10 mouse cellular contexts compared by ENCODE assay signal in genomic region chr2:94246180-94246611, GRCm38 (mm10).
DNase-seq lines count a peak whose midpoint lies in the region; ATAC-seq and TF ChIP-seq lines count a peak whose summit lies in the region.
"Had no signal": no experiment of that assay in that cellular context is flagged by ENCODE, and none has a peak within 500 bp of the region (broad histone marks: within the 10 kb centered on the region; RNA-seq: fewer than 3 reads in every experiment).

No protein-coding gene starts in this region.

- H3K27ac ChIP-seq in left cerebral cortex, adult 2 months: peak overlapping the region; percentile 85
- no peak overlapping the region for H3K27ac ChIP-seq in forebrain, embryonic 10.5 days
- peak overlapping the region; percentile 98 for H3K27ac ChIP-seq in hindbrain, embryonic 13.5 days
- peak overlapping the region; percentile 97 for H3K27ac ChIP-seq in neural tube, embryonic 14.5 days (ENCODE audit: low read depth, low read length)
- H3K27ac ChIP-seq: limb, embryonic 12.5 days had no signal

- peak overlapping the region; percentile 49 for H3K4me3 ChIP-seq in left cerebral cortex, adult 2 months
- H3K4me3 ChIP-seq in forebrain, embryonic 10.5 days: peak overlapping the region; percentile 51; the same call in 1 of the 2 replicates
- H3K4me3 ChIP-seq in hindbrain, embryonic 13.5 days: peak overlapping the region; percentile 49
- H3K4me3 ChIP-seq in neural tube, embryonic 14.5 days (ENCODE audit: low read depth, low read length): peak overlapping the region; percentile 42
- H3K4me3 ChIP-seq: erythroblast, embryonic 14.5 days had no signal

- H3K36me3 ChIP-seq in forebrain, embryonic 10.5 days (replicated peaks): 0 out of 2 replicates have a peak, but pooled peaks cover 5% of the 10 kb centered on the region
- no peaks in the 10 kb centered on the region for H3K36me3 ChIP-seq in hindbrain, embryonic 13.5 days
- H3K36me3 ChIP-seq in neural tube, embryonic 14.5 days (ENCODE audit: control insufficient read depth, insufficient read depth, low read length): no peaks in the 10 kb centered on the region
- H3K36me3 ChIP-seq: limb, embryonic 12.5 days had no signal

- intact Hi-C loops in left cerebral cortex, adult 2 months (cut with DNase I): loop anchor here (2.0 to 5.0 kb wide), 4 partner anchors 91 to 209 kb away; no protein-coding TSS in a partner anchor

- peak overlapping the region; percentile 67 for H3K4me2 ChIP-seq in hindbrain, embryonic 13.5 days
- H3K4me2 ChIP-seq in neural tube, embryonic 14.5 days (ENCODE audit: low read depth, low read length): peak overlapping the region; percentile 55

- H3K27me3 ChIP-seq in forebrain, embryonic 10.5 days (ENCODE audit: poor library complexity, severe bottlenecking): peaks cover 83% of the 10 kb centered on the region
- H3K27me3 ChIP-seq in hindbrain, embryonic 13.5 days: peaks cover 45% of the 10 kb centered on the region
- peaks cover 25% of the 10 kb centered on the region; the same call in 1 of the 2 replicates for H3K27me3 ChIP-seq in neural tube, embryonic 14.5 days (ENCODE audit: control insufficient read depth, insufficient read depth, low read length)

- no peaks in the 10 kb centered on the region for H3K9me3 ChIP-seq in forebrain, embryonic 10.5 days
- no peaks in the 10 kb centered on the region for H3K9me3 ChIP-seq in hindbrain, embryonic 13.5 days
- no peaks in the 10 kb centered on the region for H3K9me3 ChIP-seq in neural tube, embryonic 14.5 days (ENCODE audit: control insufficient read depth, low read length)
- H3K9me3 ChIP-seq: limb, embryonic 12.5 days had no signal

- DNase-seq in left cerebral cortex, adult 2 months (ENCODE audit: extremely low spot score in 1 of 2, low spot score in 2 of 2): no peak
- no peak for DNase-seq in left cerebral cortex, adult 9 months (ENCODE audit: low spot score in 2 of 2)
- DNase-seq in forebrain, embryonic 10.5 days (ENCODE audit: extremely low spot score, low spot score): no peak
- DNase-seq in kidney, adult 11 months: no peak
- DNase-seq in retina, embryonic 14.5 days (ENCODE audit: low spot score): no peak
- DNase-seq: thymus, postnatal 36 days had no signal

- peak overlapping the region; percentile 74 for H3K9ac ChIP-seq in hindbrain, embryonic 13.5 days
- peak overlapping the region; percentile 64; the same call in 1 of the 2 replicates for H3K9ac ChIP-seq in neural tube, embryonic 14.5 days (replicated peaks; ENCODE audit: low read depth, low read length)
- H3K9ac ChIP-seq: limb, embryonic 12.5 days had no signal

- WGBS in forebrain, embryonic 10.5 days: 37% methylated on average over 9 of the region's 9 CpGs
- WGBS in hindbrain, embryonic 13.5 days: 37% methylated on average over 9 of the region's 9 CpGs
- WGBS in neural tube, embryonic 14.5 days: 34% methylated on average over 9 of the region's 9 CpGs

- peaks cover 59% of the 10 kb centered on the region for H3K4me1 ChIP-seq in forebrain, embryonic 10.5 days
- H3K4me1 ChIP-seq in hindbrain, embryonic 13.5 days (replicated peaks): peaks cover 65% of the 10 kb centered on the region
- peaks cover 20% of the 10 kb centered on the region for H3K4me1 ChIP-seq in neural tube, embryonic 14.5 days (ENCODE audit: control insufficient read depth, insufficient read depth, low read length)

- ATAC-seq in hindbrain, embryonic 13.5 days (ENCODE audit: low FRiP score): 0 out of 2 replicates have a peak, but pooled peaks have one; percentile 16
- 0 out of 2 replicates have a peak, but pooled peaks have one; percentile 3 for ATAC-seq in neural tube, embryonic 14.5 days (ENCODE audit: low read depth)

- no peak for TF ChIP-seq CTCF in left cerebral cortex, adult 2 months (IDR thresholded peaks at IDR 0.05)
